Mouse (Mus musculus) left cerebral cortex, postnatal 14 days (tissue): ENCODE data around the gene Mboat2. TPM values are rescaled to one million over a fixed set of nuclear protein-coding genes. Genes with fewer than 3 reads are reported as not detected.

ENCODE experiments used
- DNase-seq, 2 experiments: peaks; one replicate each; pipeline ENCODE4 v3.0.0; 2021 to 2022; ENCODE audit warnings: low spot score in 2 of 2, mixed read lengths in 1 of 2
- intact Hi-C: fragments of 180-260 bp; cut with DNase I; formaldehyde crosslinking; loops from one replicate; pipeline ENCODE4 v1.15.1; 2025
- total RNA-seq, 2 experiments: library from RNA; stranded (reverse); gene quantifications; 2 replicates each; pipeline ENCODE4 v1.2.3; 2021

Mboat2 gene
- total RNA-seq, 2 experiments from 2014 or later, result 60.7 to 68.0 TPM

- DNase-seq, result no peak
- intact Hi-C loops, result no loop called here
These were observed 60.2 kb downstream of the Mboat2 start for GRCm38 (mm10) chr12:24890684-24891459.

DNA sequence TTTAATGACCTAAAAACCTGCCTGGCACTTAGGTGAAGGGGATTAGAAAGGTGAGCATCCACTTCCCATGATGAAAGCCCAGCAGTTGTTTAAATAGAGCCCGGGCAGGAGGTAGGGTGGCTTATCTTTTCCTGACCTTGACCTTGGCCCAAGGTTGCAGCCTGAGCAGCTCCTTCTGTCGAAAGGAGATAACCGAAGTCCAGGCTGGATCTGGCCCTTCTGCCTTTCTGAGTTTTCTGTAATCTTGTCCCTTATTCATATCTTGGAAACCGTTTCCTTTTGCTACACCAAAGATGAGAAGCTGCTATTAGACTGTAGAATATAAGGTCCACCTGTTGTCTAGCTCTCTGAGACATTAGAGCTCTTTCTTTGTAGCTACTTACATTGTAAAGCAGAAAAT is 61.9 kb downstream of the Mboat2 start:
- no peak for DNase-seq
- intact Hi-C loops, result no loop called here

GRCm38 (mm10) chr12:24893777-24894468 is 63.2 kb downstream of the Mboat2 start:
- peak; percentile 35 to 57 for DNase-seq
- intact Hi-C loops, result no loop called here

GRCm38 (mm10) chr12:24895352-24895751 is 64.7 kb downstream of the Mboat2 start:
- DNase-seq, result no peak

DNA sequence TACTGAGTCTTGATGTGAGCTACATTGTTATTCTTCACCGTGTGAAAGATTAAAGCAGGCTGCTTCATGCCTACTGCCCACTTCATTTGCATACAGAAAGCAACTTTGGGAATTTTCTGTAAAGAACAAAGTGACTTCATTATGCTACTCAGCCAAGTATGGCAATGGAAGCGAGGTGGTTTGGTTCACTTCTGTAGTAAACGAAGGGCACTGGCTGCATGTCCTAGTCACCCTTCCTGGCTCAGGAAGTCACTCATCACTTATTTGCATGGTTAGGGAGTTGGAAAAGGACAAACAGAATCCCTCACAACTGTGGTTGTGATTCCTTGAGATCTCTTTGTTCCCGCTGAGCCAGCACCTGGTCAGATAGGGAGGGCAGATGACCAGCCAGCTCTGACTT is 66.7 kb downstream of the Mboat2 start:
- intact Hi-C loops, result no loop called here

More at GRCm38 (mm10) chr12:24895352-24895751, 64.7 kb downstream of the Mboat2 start:
- intact Hi-C loops, result no loop called here

GRCm38 (mm10) chr12:24898226-24898625 is 67.5 kb downstream of the Mboat2 start:
- intact Hi-C loops, result no loop called here
- no peak for DNase-seq

More for the DNA sequence above, 66.7 kb downstream of the Mboat2 start:
- DNase-seq, result no peak

DNA sequence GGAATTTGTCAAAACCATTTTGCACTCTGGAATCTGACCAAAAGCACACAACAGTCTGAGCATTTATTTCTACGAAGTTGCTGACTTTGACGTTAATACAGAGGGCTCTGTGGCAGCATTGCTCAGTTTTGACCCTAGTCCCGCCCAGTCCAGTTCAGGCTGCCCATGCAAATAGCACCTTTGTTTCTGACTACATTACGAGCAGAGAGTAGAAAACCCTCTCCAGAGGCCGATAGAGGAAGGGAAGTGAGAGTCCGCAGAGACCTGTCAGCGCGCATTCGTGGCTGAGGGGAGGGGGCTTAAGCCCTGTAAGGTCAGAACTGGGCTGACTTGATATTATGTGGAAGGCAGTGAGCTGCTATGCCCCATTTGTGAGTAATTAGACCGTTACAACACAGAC is 69.0 kb downstream of the Mboat2 start:
- intact Hi-C loops, result no loop called here
- no peak for DNase-seq

GRCm38 (mm10) chr12:24902736-24903135 is 72.1 kb downstream of the Mboat2 start:
- intact Hi-C loops, result no loop called here
- no peak for DNase-seq

- DNase-seq, result no peak
- intact Hi-C loops, result no loop called here
These were observed 77.2 kb downstream of the Mboat2 start for GRCm38 (mm10) chr12:24907894-24908293.

DNA sequence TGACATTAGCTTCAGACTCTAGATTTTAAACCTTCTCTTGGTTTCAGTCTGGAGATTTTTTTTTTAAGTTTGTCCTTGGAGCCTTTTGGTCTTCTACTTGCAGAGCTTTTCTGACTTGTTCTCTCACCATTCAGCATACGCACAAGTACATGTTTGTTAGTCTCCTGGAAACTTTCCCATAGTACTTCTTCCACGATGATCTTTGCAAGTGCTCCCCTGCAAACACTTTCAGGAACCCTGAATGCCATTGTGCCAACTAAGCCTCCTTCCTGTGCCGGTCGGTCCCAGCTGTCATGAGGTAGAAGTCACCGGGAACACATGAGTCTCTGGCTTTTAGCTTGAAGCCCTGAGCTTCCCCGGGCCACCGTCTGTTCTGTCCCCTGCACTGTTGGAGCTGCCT is 79.0 kb downstream of the Mboat2 start:
- intact Hi-C loops, result no loop called here
- no peak for DNase-seq

DNA sequence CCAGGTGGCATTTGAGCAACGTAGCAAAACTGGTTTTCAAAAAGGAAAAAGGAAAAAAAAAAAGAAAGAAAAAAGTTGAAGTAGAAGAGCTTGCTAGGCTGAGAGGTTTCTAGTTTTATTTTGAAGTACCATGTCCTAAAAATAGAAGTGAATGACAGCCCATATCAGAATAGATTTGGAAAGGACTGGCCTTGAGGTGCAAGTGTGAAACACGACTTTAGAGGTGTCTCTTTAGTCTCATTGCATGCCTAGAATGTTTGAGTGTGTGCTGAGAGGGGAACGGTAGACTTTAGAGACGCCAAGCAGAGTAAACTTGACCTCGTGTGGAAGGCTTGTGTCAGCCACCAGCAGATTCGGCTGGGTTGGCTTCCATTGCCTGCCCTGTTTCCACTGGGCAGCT is 81.5 kb downstream of the Mboat2 start:
- intact Hi-C loops, result no loop called here
- DNase-seq, result no peak

GRCm38 (mm10) chr12:24912876-24913275 is 82.2 kb downstream of the Mboat2 start:
- no peak for DNase-seq
- intact Hi-C loops, result no loop called here

DNA sequence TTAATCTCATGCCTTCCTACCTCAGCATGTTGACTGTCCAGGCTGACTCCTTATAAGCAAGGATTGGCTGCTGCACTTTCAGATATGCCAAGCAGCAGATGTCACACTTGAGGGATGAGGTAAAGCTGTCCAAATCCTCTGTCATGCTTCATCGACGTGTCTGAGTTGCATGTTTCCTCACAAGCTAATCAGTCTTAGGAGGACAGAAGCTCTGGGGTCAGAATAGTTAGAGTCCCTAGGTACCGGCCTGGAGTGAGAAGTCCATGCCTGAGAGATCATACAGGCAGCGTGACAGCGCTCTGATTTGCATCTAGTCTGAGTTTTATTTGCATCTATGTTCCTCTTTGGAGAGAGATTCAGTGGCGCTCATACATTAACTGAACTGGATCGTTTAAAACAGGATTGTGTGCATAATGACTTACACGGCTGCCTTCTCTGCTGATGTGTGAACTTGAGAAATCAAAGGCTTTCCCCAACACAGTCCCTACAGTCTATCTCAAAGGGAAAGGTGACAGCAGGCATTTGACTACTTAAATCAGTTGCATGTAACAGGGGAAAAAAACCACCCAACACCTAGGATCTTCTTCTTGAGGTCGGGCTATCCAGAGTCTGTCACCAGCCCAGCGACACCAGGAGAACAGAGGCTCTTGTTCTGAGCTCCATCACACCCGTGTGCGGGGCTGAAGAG is 88.0 kb downstream of the Mboat2 start:
- DNase-seq, result no peak
- intact Hi-C loops, result no loop called here

GRCm38 (mm10) chr12:24920861-24921260 is 90.2 kb downstream of the Mboat2 start:
- intact Hi-C loops, result no loop called here
- DNase-seq, result no peak

DNA sequence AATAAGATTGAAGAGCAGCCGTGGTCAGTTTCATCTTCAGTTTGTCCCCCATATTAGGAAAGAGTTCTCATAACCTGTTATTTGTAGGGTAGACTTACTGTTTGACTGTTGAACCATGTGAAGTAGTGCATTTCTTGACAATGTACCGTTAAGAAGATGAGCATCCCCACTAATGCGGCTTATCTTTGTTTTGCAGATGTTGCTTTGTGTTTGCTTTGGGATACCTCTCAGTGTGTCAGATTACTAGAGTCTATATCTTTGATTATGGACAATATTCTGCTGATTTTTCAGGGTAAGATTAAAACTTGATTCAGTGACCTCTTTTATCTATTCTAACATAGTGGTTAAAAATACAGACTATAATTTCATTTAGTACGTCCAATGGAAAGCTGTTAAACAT is 93.3 kb downstream of the Mboat2 start:
- intact Hi-C loops, result no loop called here
- DNase-seq, result no peak

DNA sequence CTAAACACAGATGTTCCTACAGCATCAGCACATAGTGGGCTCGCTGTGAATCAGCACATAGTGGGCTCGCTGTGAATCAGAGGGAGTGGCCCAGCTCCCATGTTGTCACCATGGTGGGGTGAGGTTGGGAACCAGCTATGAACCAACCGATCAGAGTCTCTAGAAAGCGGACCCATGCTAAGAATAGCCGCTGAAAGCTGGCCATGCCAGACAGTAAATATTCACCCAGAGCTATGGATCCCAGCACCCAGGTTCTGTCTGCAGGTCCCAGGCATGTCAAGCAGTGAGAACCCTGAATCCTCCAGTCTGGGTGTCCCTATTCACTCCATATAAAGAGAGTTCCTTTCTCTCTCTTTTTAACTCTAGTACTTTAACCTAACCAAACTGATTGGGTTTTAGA is 94.6 kb downstream of the Mboat2 start:
- DNase-seq, result no peak
- intact Hi-C loops, result no loop called here

GRCm38 (mm10) chr12:24925684-24926083 is 95.0 kb downstream of the Mboat2 start:
- intact Hi-C loops, result no loop called here
- DNase-seq, result no peak

- DNase-seq, result peak; percentile 78 to 90
- intact Hi-C loops, result no loop called here
These were observed 97.5 kb downstream of the Mboat2 start for GRCm38 (mm10) chr12:24928051-24928748.

GRCm38 (mm10) chr12:24929043-24929442 is 98.4 kb downstream of the Mboat2 start:
- intact Hi-C loops, result no loop called here
- DNase-seq, result no peak

- intact Hi-C loops, result no loop called here
- DNase-seq, result no peak
These were observed 100.1 kb downstream of the Mboat2 start for GRCm38 (mm10) chr12:24930760-24931159.
